Mouse (Mus musculus) bone marrow, adult 2 months (tissue): ENCODE data around the gene Olfr444. TPM values are rescaled to one million over a fixed set of nuclear protein-coding genes. Genes with fewer than 3 reads are reported as not detected.

Experiments used
- H3K27ac ChIP-seq: fragments of 200-500 bp; 2 replicates; pipeline ENCODE4 v1.5.1; 2012; ENCODE audit warnings: low read depth, mild to moderate bottlenecking, control low read depth, inconsistent platforms, low read length; ENCODE audit not compliant: control insufficient read depth, poor library complexity, insufficient read depth
- H3K4me1 ChIP-seq: fragments of 200-500 bp; 2 replicates; pipeline ENCODE4 v1.6.1; 2011; ENCODE audit warnings: low read length; ENCODE audit not compliant: control insufficient read depth, insufficient read depth
- H3K4me3 ChIP-seq: fragments of 200-500 bp; replicated peaks from 2 replicates; pipeline ENCODE3; 2011; ENCODE audit warnings: mild to moderate bottlenecking, low read depth, low read length, control low read depth; ENCODE audit not compliant: control insufficient read depth
- CTCF ChIP-seq: fragments of 200-500 bp; IDR thresholded peaks from 2 replicates; pipeline ENCODE4 v1.5.1; 2011; ENCODE audit warnings: low read length, control low read depth; ENCODE audit not compliant: control insufficient read depth, insufficient read depth
- POLR2A ChIP-seq: fragments of 200-500 bp; IDR thresholded peaks from 2 replicates; pipeline ENCODE4 v1.6.1; 2011; ENCODE audit warnings: low read depth, mild to moderate bottlenecking, control low read depth, low read length, borderline replicate concordance; ENCODE audit not compliant: control insufficient read depth
- WGBS: fragments of 180-500 bp; shearing (Covaris S2); methylation state at CpG from one replicate; pipeline ENCODE4 v1.1.7; 2018; 5-methylcytosine and 5-hydroxymethylcytosine counted together
- polyA plus RNA-seq: library from polyadenylated mRNA; stranded (reverse); fragments of >200 nt; gene quantifications from 2 replicates; pipeline ENCODE4 v1.2.4, GENCODE M21; 2011; ENCODE audit warnings: low replicate concordance; ENCODE audit not compliant: missing spikeins, insufficient read depth, insufficient read length

Olfr444 gene
- polyA plus RNA-seq: not detected in 2 replicates

DNA sequence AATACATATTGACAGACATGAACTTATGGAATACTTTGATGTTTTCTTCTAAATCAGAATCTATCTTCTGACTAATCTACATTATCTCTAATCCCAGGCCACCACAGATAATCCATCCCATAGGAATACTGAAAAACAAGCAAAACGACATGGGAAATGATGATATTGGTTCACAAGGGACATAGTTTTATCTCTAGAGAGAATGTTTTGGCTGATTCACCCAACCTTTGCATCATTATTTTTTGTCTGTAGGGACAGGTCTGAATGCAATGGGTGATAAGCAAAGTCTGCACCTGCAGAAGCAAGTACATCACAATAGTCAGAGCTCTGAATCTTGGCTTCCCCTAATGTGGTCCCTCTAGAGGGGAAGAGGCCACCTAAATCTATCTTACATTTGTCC is at the start of gene Olfr444:
Olfr444 (plus strand) TSS at position 301 of the 400 bp plus-strand sequence.
- no peak within 1 kb of the TSS for H3K4me3 ChIP-seq
- no peak within 1 kb of the TSS for H3K27ac ChIP-seq
- no peak for TF ChIP-seq POLR2A
- no peak for TF ChIP-seq CTCF
- WGBS: 68% methylated on average over 1 of the region's 1 CpGs
- H3K4me1 ChIP-seq: no peaks in the 10 kb centered on the region

DNA sequence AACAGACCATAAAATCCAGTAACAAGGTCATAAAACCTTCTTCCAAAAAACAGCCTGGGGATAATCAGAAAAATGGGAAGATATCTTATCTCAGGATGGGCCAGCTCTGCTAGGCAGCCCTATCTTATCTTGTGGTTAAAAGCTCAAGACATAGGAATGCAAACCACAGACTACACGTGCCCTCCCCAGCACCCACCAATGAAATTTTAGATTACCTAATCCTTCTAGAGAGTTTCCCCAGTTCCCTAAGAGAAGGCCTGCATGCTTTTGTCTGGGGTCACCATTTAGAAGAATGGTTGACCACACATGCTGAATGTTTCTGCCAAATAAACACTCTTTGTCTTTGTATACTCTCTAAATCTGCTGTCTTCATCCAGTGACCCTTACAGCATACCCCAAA is 48.5 kb upstream of the Olfr444 start:
- no peak for TF ChIP-seq CTCF
- no peak for TF ChIP-seq POLR2A
- no peaks in the 10 kb centered on the region; the same call in 1 of the 2 replicates for H3K4me1 ChIP-seq
- no peak overlapping the region for H3K4me3 ChIP-seq
- H3K27ac ChIP-seq: no peak overlapping the region
- 8% methylated on average over 1 of the region's 1 CpGs for WGBS

DNA sequence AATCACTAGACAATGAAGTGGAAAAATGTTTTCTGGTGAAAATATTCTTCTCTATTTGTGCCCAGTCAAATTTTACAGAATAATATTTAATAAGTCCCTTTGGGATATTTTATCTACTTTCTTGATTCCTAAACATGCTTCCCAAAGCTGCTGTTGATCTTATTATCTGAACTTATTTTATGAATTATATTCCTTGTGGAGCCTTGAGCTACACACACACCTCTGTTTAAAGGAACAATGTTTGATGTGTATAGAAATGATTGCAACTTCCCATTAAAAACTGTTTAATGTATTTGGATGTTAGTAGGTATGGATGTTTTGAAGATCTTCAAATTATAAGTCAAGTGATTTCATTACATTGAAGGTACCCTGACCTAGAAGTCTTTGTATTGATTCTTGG is 40.3 kb upstream of the Olfr444 start, which contains the start of gene Olfr447:
Olfr447 (plus strand) TSS at position 301 of the 400 bp plus-strand sequence.
- Histone ChIP-seq H3K4me1 (no peaks in the 10 kb centered on the region), H3K4me3 (no peak within 1 kb of the TSS), H3K27ac (no peak within 1 kb of the TSS)
- TF ChIP-seq CTCF: no peak
- TF ChIP-seq POLR2A: no peak

DNA sequence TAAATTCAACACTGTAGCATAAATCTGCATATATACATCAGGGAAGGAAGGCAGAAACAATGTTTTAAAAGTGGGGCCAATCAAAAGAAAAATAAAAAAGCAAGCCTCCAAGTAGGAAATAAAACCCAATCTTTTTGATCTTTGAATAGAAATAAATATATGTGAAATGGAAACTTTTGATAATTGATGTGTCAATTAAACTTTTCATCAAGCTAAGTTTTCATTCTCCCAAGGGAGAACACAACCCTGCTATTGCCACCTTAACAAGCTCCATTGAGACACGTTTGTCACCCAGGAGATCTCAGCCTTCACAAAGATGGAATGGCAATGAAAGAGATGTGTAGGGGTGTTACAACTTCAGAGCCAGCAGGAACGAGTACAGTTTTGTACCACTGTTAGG is 27.8 kb upstream of the Olfr444 start, which contains the start of gene Olfr446:
Olfr446 (plus strand) TSS at position 301 of the 400 bp plus-strand sequence.
- TF ChIP-seq POLR2A: no peak
- TF ChIP-seq CTCF: no peak
- no peak within 1 kb of the TSS for H3K4me3 ChIP-seq
- H3K4me1 ChIP-seq: no peaks in the 10 kb centered on the region
- 50% methylated on average over 2 of the region's 2 CpGs for WGBS
- H3K27ac ChIP-seq: no peak within 1 kb of the TSS

- Histone ChIP-seq H3K27ac (no peak overlapping the region), H3K4me3 (no peak overlapping the region), H3K4me1 (no peaks in the 10 kb centered on the region)
- no peak for TF ChIP-seq POLR2A
- TF ChIP-seq CTCF: no peak
Observed at GRCm38 (mm10) chr6:42980377-42980776, 31.5 kb downstream of the Olfr444 start.

Other genes starting within 250 kb of the Olfr444 start
- gene Tcaf1, start 239.0 kb upstream of the Olfr444 start, polyA plus RNA-seq: 0.36 and 1.2 TPM in 2 replicates
- not detected in 2 replicates for gene Olfr453, start 209.7 kb upstream of the Olfr444 start, polyA plus RNA-seq
- not detected in 2 replicates for gene Olfr38, start 192.7 kb upstream of the Olfr444 start, polyA plus RNA-seq
- gene Olfr452, start 164.0 kb upstream of the Olfr444 start, polyA plus RNA-seq: not detected in 2 replicates
- gene Olfr450, start 137.1 kb upstream of the Olfr444 start, polyA plus RNA-seq: not detected in 2 replicates
- gene Olfr449, start 114.7 kb upstream of the Olfr444 start, polyA plus RNA-seq: not detected in 2 replicates
- gene Olfr448, start 58.6 kb upstream of the Olfr444 start, polyA plus RNA-seq: not detected in 2 replicates
- not detected in 2 replicates for gene Olfr447, start 40.2 kb upstream of the Olfr444 start, polyA plus RNA-seq
- gene Olfr446, start 27.7 kb upstream of the Olfr444 start, polyA plus RNA-seq: not detected in 2 replicates
- not detected in 2 replicates for gene Olfr441, start 157.3 kb downstream of the Olfr444 start, polyA plus RNA-seq
- gene Olfr237-ps1, start 197.5 kb downstream of the Olfr444 start, polyA plus RNA-seq: not detected in 2 replicates
- gene Olfr437, start 214.2 kb downstream of the Olfr444 start, polyA plus RNA-seq: not detected in 2 replicates
- gene Olfr13, start 223.1 kb downstream of the Olfr444 start, polyA plus RNA-seq: not detected in 2 replicates
- not detected in 2 replicates for gene Olfr435, start 248.1 kb downstream of the Olfr444 start, polyA plus RNA-seq